Mouse (Mus musculus): ENCODE data around the gene Krtcap2.
A peak's percentile ranks its signal among the peaks of the same experiment; 100 is the strongest.

Gene Krtcap2

GRCm38 (mm10) chr3:89246261-89247100, 715 bp downstream of the Krtcap2 start, which contains the start of gene Trim46:
TSS of gene Trim46 (minus strand) at chr3:89246309.
- peak; percentile 91 to 92 for DNase-seq (ENCODE audit: low spot score in 2 of 2)

GRCm38 (mm10) chr3:89247466-89247865, 1.7 kb downstream of the Krtcap2 start:
- DNase-seq (ENCODE audit: low spot score in 2 of 2) = no peak

GRCm38 (mm10) chr3:89250435-89251040, 4.8 kb downstream of the Krtcap2 start:
- DNase-seq (ENCODE audit: low spot score in 2 of 2) = no peak

DNA sequence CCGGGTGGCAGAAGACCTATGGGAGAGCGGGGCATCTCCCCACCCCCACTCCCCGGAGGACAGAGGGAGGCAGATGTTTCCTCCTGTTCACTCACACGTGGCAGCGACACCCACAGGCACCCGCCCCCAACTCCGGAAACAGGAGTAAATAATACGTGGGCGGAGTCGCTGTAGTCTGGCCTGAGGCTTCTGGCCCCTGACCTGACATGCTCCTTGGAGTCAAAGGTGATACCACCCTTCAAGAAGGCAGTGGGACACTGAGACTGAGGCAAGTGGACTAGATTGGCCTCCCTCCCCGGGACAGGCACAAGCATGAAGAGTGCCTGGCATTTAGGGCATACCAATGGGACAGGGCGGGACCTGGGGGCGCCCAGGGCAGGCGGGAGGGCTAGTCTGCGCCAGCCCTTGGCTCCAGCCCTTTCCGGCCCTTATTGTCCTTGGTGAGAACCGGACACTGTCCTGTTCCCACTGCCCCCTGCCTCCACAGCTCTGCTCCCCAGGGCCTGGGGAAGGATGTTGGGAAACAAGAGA, 5.7 kb downstream of the Krtcap2 start:
- no peak for DNase-seq (ENCODE audit: low spot score in 2 of 2)

DNA sequence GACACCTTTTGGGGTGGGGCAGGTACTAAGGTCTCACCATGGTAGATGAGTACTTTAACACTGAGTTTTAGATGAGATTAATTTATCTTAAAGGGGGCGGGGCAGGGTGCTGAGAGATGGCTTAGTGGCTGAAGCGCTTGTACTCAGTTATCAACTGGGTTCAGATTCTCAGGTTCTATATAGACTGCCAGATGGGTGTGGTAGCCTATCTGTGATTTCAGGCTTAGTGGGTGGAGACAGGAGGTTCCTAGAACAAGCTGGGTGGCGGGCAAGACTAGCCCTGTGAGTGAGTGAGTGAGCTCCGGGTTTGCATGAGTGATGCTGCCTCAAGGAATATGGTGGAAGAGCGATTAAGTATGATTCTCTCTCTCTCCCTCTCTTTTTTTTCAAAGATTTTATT, 9.2 kb downstream of the Krtcap2 start:
- no peak for DNase-seq (ENCODE audit: low spot score in 2 of 2)

- no peak for DNase-seq (ENCODE audit: low spot score in 2 of 2)
Observed at GRCm38 (mm10) chr3:89256177-89256576, 10.4 kb downstream of the Krtcap2 start.

DNA sequence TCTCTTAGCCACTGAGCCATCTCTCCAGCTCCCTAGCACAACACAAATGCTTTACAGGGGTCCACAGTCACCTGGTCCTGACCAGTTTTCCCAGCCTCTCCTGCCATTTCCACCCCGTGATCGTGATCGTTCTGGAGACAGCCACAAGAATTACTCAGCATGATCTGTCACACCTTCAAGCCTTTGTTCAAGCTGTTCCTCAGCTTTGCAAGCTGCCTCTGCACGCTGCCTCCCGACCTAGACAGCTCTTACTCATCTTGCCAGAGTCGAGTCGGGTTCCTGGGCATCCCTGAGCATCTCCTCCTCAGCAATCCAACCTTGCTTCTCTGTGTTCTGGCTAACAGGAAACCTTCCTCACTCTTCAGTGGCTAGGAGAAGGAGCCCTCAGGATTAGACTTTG, 13.3 kb downstream of the Krtcap2 start, which contains the start of gene Dpm3:
Gene Dpm3 (plus strand): TSS at position 283 of the 400 bp plus-strand sequence.
- DNase-seq (ENCODE audit: low spot score in 2 of 2) = no peak

- DNase-seq (ENCODE audit: low spot score in 2 of 2) = no peak
Observed at GRCm38 (mm10) chr3:89260211-89260610, 14.4 kb downstream of the Krtcap2 start.

- no peak for DNase-seq (ENCODE audit: low spot score in 2 of 2)
Observed at GRCm38 (mm10) chr3:89262417-89262816, 16.7 kb downstream of the Krtcap2 start.

DNA sequence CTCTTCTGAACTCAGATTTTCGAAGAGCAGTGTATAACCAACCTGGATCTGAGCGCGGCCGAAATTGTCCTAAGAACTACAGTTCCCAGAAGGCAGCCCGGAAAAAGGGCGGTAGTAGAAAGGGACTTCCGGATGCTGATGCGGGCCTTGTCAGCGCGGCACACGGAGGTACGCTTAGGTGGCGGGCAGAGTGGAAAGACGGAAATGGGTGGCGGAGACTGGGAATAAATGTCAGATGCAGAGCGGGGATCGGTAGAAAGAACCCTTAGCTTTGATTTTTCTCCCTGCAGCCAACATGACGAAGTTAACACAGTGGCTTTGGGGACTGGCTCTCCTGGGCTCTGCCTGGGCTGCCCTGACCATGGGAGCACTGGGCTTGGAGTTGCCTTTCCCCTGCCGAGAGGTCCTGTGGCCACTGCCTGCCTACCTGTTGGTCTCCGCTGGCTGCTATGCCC, 20.7 kb downstream of the Krtcap2 start:
- peak; percentile 85 for DNase-seq (ENCODE audit: low spot score in 2 of 2)

- DNase-seq (ENCODE audit: low spot score in 2 of 2) = no peak
Observed at GRCm38 (mm10) chr3:89268916-89269315, 23.1 kb downstream of the Krtcap2 start.

- peak; percentile 83 to 85 for DNase-seq (ENCODE audit: low spot score in 2 of 2)
Observed at GRCm38 (mm10) chr3:89270051-89270755, 24.4 kb downstream of the Krtcap2 start, which contains the start of gene Slc50a1. TSS of gene Slc50a1 (minus strand) at chr3:89270570.

GRCm38 (mm10) chr3:89270891-89271290, 25.1 kb downstream of the Krtcap2 start:
- peak; percentile 68 to 74 for DNase-seq (ENCODE audit: low spot score in 2 of 2)

- no peak for DNase-seq (ENCODE audit: low spot score in 2 of 2)
Observed at GRCm38 (mm10) chr3:89271760-89272159, 26.0 kb downstream of the Krtcap2 start.

DNA sequence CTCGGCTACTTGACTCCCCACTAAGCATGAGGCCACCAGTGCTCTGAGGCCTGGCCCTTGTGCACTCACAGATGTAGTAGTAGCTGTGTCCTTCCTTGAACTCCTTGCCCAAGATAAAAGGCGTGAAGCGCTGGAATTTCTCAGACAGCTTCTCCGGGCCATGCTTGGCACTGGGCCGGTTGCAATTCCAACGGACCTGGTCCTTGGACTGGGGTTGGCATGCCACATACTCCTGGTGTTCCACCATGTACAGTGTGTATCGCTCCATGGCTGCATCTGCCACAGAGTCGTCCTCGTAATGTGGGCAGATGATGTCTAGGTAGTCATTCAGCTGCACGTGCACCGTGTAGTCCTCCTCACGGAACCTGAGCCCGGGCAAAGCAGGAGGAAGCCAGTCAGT, 30.3 kb downstream of the Krtcap2 start:
- DNase-seq (ENCODE audit: low spot score in 2 of 2) = no peak

DNA sequence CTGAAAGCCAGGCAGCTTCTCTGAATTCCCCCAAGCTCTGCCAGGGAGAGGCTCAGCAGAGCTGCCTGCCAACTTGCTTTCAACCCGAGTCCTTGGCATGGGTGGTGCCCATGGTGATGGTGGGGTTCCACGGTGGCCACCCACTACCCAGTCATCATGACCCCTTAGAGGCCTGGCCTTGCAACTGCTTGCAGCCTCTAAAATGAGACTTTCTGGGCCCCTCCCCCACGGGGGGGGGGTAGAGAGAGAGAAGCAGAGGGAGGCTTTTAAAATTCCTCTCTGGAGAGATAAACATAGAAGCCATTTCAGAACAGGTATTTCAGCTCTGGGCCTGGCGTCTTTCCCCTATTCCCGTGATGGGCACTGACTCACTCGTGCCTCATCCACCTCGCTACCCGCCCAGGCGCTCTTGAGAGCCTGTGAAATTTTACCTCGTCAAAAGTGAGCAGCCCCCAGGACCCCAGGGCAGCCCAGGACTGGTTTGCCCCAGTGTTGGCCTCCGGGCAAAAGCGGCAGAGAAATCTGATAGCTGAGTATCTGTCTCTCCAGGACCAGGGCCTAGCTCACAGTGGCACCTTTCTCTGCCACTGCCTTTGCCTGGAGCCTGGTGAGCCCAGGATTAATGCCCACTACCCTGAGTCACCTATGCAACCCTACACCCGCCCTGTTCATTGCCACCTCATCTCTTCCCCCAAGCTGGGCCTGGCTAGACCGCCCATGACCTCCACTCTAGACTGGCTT, 31.7 kb downstream of the Krtcap2 start:
- DNase-seq (ENCODE audit: low spot score in 2 of 2) = no peak

GRCm38 (mm10) chr3:89278107-89278506, 32.3 kb downstream of the Krtcap2 start:
- no peak for DNase-seq (ENCODE audit: low spot score in 2 of 2)

DNA sequence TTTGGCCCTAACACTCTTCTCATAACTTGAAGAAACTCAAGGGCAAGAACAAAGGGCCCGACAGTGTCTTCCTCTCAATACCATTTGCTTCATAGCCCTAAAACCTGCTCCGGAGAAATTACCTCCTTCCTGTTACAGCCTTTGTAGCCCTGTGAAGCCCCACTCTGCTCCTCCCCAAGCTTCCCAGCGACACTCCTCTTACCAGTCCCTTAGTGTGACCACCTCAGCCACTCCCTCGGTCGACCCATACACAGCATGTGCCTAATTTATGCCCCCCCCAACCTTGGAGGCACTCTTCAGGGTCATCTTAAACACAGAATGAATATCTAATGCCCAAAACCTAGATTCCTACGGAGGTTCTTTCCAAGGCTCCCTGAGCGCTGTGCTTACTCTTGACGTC, 32.9 kb downstream of the Krtcap2 start:
- DNase-seq (ENCODE audit: low spot score in 2 of 2) = no peak

DNA sequence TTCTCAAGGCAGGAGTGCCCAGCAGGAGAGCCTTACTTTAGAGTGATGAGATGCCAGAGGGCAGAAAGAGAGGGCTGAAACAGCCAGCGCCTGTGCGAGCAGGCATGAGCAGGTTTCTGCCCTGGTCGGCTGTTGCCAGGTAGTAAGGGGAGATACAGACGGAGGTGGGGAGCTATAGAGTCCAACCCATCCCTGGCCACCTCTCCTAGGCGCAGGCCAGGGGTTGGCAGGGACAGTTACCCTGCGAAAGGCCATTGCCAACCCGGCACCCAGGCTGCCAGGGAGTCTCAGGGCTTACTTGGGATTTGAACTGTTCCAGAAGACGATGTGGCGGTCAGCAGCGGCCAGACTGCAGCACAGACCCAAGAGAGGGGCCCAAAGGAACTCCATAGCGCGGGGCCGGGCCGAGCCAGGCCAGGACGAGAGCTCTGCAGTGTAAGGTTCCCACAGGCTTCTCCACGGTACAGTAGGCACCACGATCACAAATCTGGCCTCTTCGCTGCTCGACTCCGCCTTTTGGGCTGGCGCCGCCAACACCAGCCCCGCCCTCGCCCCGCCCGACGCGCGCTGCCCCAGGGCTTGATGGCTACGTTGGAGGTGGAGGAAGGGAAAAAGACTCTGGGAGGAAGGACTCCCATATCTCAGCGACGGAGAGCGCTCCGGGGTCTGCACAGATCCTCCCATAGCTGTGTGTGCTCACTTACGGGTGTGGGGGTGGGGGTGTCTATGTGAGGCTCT, 33.6 kb downstream of the Krtcap2 start:
- peak; percentile 78 to 79 for DNase-seq (ENCODE audit: low spot score in 2 of 2)

DNA sequence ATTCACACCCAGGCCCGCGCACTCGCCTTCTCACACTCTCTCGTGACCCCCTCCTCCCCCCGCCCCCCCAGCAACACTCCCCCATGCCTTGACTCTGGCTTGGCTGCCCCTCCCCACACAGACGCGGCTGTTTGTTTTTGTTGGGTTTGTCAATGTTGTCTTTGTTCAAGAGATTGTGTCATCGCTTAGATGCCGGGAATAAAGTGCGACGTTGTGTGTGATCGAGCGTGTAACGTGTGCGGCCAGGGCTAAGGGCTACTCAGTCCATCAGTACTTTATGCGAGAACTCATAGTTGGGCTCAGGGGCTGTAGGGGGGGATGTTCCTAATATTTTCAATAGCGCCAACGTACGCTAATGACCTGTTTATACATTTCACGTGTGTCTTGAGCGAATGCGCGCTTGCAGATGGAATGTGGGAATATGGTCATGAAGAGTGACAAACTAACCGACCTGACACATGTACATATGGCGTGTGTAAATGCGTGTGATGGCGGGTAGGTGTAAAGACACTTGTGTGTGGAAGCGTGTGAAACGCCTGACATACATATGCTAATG, 34.4 kb downstream of the Krtcap2 start:
- DNase-seq (ENCODE audit: low spot score in 2 of 2) = peak in 1 of 2 experiments; percentile 54
